Mouse (Mus musculus): Measurements from ENCODE around the gene Plekhg5. TPM values are rescaled to one million over a fixed set of nuclear protein-coding genes. Genes with fewer than 3 reads are reported as not detected.

Gene Plekhg5
- total and polyA plus RNA-seq, 3 experiments = 0.05 to 2.1 (median 1.1) TPM

DNA sequence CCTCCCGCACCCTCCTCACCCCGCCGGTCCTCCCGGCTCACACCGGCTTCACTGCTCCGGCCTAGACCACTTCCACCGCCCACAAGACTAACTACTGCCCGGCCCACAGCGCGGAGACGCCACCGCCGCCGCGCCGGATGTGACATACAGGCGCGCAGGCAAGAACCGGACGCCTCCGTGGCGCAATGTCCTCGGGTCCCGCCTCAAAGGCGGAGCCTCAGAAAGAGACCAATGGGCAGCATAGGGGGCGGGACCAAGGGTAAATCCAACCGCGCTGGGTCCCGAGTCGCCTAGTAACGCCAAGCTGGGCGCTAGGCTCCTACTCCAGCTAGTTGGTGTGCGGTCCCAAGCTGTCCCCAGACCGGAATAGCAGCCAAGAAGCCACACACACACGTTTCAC, 44.8 kb upstream of the Plekhg5 start, which contains the start of gene Zbtb48:
Gene Zbtb48, minus strand, starts transcription at position 148 of the 400 bp plus-strand sequence.
- in situ Hi-C loops (cut with MboI; ENCODE audit: low pct_ligation_motif_present, low pct_unique_long_range_greater_than_20kb, low sequenced_read_pairs) = no loop called here
- peak within 1 kb of the TSS; percentile 26; the same call in 1 of the 2 replicates for H3K27ac ChIP-seq (ENCODE audit: insufficient read depth, low read depth)
- dilution Hi-C loops (cut with MboI; ENCODE audit: extremely low pct_ligation_motif_present, extremely low pct_unique_long_range_greater_than_20kb, low sequenced_read_pairs) = no loop called here

DNA sequence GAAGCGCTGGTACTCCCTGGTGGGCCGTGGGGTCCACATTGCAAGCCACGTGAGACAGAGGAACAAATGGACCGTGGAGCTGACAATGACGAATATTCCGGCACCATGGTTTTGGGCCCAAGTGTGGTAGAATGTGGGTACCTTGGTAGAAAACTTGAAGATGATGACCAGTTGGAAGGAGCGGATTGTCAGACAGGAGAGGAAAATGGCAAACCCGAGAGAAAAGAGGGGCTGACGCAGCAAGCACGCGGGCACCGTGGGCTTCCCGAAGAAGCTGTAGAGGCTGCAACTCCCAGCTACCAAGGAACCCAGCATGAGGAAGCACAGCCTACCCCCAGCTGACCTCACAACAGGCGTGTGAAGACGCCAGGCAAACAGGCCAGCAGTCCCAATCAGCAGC, 43.8 kb upstream of the Plekhg5 start:
- Histone ChIP-seq H3K36me3 (replicated peaks in 1 of 2; ENCODE audit: control insufficient read depth in 1 of 2, insufficient read depth in 1 of 2, low read length in 1 of 2) (peaks cover 9 to 30% of the 10 kb centered on the region in 2 experiments), H3K9me3 (replicated peaks; ENCODE audit: low read length) (no peaks in the 10 kb centered on the region), H3K4me1 (ENCODE audit: control insufficient read depth in 1 of 2, insufficient read depth in 2 of 2) (peaks cover 20 to 36% of the 10 kb centered on the region in 2 experiments), H3K27me3 (replicated peaks) (peaks cover 3% of the 10 kb centered on the region), H3K4me3 (replicated peaks in 1 of 3; ENCODE audit: low read depth in 2 of 3, low read length in 2 of 3, poor library complexity in 1 of 3) (peak overlapping the region in 1 of 3 experiments; percentile 63), H3K9ac (ENCODE audit: insufficient read depth, low read depth) (no peak overlapping the region), H3K4me2 (ENCODE audit: insufficient read depth, low read depth, poor library complexity, severe bottlenecking) (peak overlapping the region; percentile 67), H3K27ac (ENCODE audit: insufficient read depth, low read depth) (no peak overlapping the region), H3K79me2 (replicated peaks; ENCODE audit: control insufficient read depth, extremely low read depth, insufficient read depth, poor library complexity, severe bottlenecking) (peaks cover 21% of the 10 kb centered on the region)
- in situ Hi-C loops (cut with MboI; ENCODE audit: low pct_ligation_motif_present, low pct_unique_long_range_greater_than_20kb, low sequenced_read_pairs) = no loop called here
- dilution Hi-C loops (cut with MboI; ENCODE audit: extremely low pct_ligation_motif_present, extremely low pct_unique_long_range_greater_than_20kb, low sequenced_read_pairs) = no loop called here
- TF ChIP-seq KAT2A (IDR thresholded peaks at IDR 0.05; ENCODE audit: insufficient replicate concordance, low read length) = no peak
- TF ChIP-seq IRF4 (IDR thresholded peaks at IDR 0.05; ENCODE audit: low read depth, low read length) = no peak
- TF ChIP-seq ZKSCAN1 (IDR thresholded peaks at IDR 0.05; ENCODE audit: borderline replicate concordance, low read depth, low read length) = no peak
- TF ChIP-seq MYC (IDR thresholded peaks at IDR 0.05; ENCODE audit: low read depth, low read length) = no peak
- TF ChIP-seq SIN3A (IDR thresholded peaks at IDR 0.05; ENCODE audit: low read length) = no peak
- TF ChIP-seq ZNF384 (IDR thresholded peaks at IDR 0.05; ENCODE audit: low read depth, low read length) = no peak
- no peak for TF ChIP-seq MAX (IDR thresholded peaks at IDR 0.05; ENCODE audit: low read length)
- TF ChIP-seq EP300 (IDR thresholded peaks at IDR 0.05; ENCODE audit: low read length) = no peak
- no peak for TF ChIP-seq CTCF (conservative IDR thresholded peaks at IDR 0.05 in 1 of 2, IDR thresholded peaks at IDR 0.05 in 1 of 2; ENCODE audit: low read depth in 2 of 2, low read length in 2 of 2)
- no peak for TF ChIP-seq NELFE (IDR thresholded peaks at IDR 0.05; ENCODE audit: low read depth, low read length)
- no peak for DNase-seq (ENCODE audit: extremely low read depth)

More for the DNA sequence above, 44.8 kb upstream of the Plekhg5 start, which contains the start of gene Zbtb48:
- Histone ChIP-seq H3K27me3 (replicated peaks) (peaks cover 3% of the 10 kb centered on the region), H3K9ac (ENCODE audit: insufficient read depth, low read depth) (peak within 1 kb of the TSS; percentile 65), H3K36me3 (replicated peaks in 1 of 2; ENCODE audit: control insufficient read depth in 1 of 2, insufficient read depth in 1 of 2, low read length in 1 of 2) (peaks cover 19 to 40% of the 10 kb centered on the region in 2 experiments), H3K9me3 (replicated peaks; ENCODE audit: low read length) (no peaks in the 10 kb centered on the region), H3K4me3 (replicated peaks in 1 of 3; ENCODE audit: low read depth in 2 of 3, low read length in 2 of 3, poor library complexity in 1 of 3) (peak within 1 kb of the TSS; percentile 75 to 87 (median 80)), H3K4me2 (ENCODE audit: insufficient read depth, low read depth, poor library complexity, severe bottlenecking) (peak within 1 kb of the TSS; percentile 77), H3K79me2 (replicated peaks; ENCODE audit: control insufficient read depth, extremely low read depth, insufficient read depth, poor library complexity, severe bottlenecking) (peaks cover 21% of the 10 kb centered on the region), H3K4me1 (ENCODE audit: control insufficient read depth in 1 of 2, insufficient read depth in 2 of 2) (peaks cover 20 to 36% of the 10 kb centered on the region in 2 experiments)
- DNase-seq (ENCODE audit: extremely low read depth) = peak; percentile 97
- TF ChIP-seq POLR2A (IDR thresholded peaks at IDR 0.05; ENCODE audit: low read depth, low read length) (peak; percentile 94), TCF12 (IDR thresholded peaks at IDR 0.05; ENCODE audit: low read depth, low read length) (peak; percentile 79), ZC3H11A (IDR thresholded peaks at IDR 0.05; ENCODE audit: low read depth, low read length) (no peak), JUN (IDR thresholded peaks at IDR 0.05; ENCODE audit: insufficient read depth, low read depth, low read length) (no peak), ETS1 (conservative IDR thresholded peaks at IDR 0.05; ENCODE audit: low read depth, low read length) (no peak), CHD1 (IDR thresholded peaks at IDR 0.05; ENCODE audit: low read depth, low read length) (no peak), POLR2AphosphoS2 (IDR thresholded peaks at IDR 0.05; ENCODE audit: low read depth, low read length) (0 out of 2 replicates have a peak, but pooled peaks have one; percentile 65), TBP (conservative IDR thresholded peaks at IDR 0.05; ENCODE audit: low read depth, low read length) (0 out of 2 replicates have a peak, but pooled peaks have one; percentile 31), NRF1 (IDR thresholded peaks at IDR 0.05; ENCODE audit: low read depth, low read length) (peak; percentile 12; the same call in 1 of the 2 replicates), EP300 (IDR thresholded peaks at IDR 0.05; ENCODE audit: low read length) (no peak), ZMIZ1 (IDR thresholded peaks at IDR 0.05; ENCODE audit: low read depth, low read length) (peak; percentile 72), NELFE (IDR thresholded peaks at IDR 0.05; ENCODE audit: low read depth, low read length) (peak; percentile 87), KAT2A (IDR thresholded peaks at IDR 0.05; ENCODE audit: insufficient replicate concordance, low read length) (peak; percentile 56; the same call in 1 of the 2 replicates), SIN3A (IDR thresholded peaks at IDR 0.05; ENCODE audit: low read length) (peak; percentile 73), E2F4 (IDR thresholded peaks at IDR 0.05; ENCODE audit: insufficient replicate concordance, low read depth, low read length) (0 out of 2 replicates have a peak, but pooled peaks have one; percentile 9), HCFC1 (IDR thresholded peaks at IDR 0.05; ENCODE audit: low read depth, low read length) (peak; percentile 80), MXI1 (IDR thresholded peaks at IDR 0.05; ENCODE audit: low read depth, low read length) (peak; percentile 83; the same call in 1 of the 2 replicates), UBTF (IDR thresholded peaks at IDR 0.05; ENCODE audit: low read depth, low read length) (no peak)
